In genomic region chrX:18160734-18161442, GRCm38 (mm10) we compare ENCODE assay signal across 10 mouse cellular contexts. TPM values are rescaled to one million over a fixed set of nuclear protein-coding genes. Genes with fewer than 3 reads are reported as not detected.
DNase-seq lines count a peak whose midpoint lies in the region; ATAC-seq and TF ChIP-seq lines count a peak whose summit lies in the region.
"Had no signal": no experiment of that assay in that cellular context is flagged by ENCODE, and none has a peak within 500 bp of the region (broad histone marks: within the 10 kb centered on the region; RNA-seq: fewer than 3 reads in every experiment).

No protein-coding gene starts in this region.

- peak; percentile 16 for DNase-seq in adrenal gland, adult 2 months
- DNase-seq in adrenal gland, adult 18-20 months (ENCODE audit: low spot score in 2 of 2) = no peak
- no peak for DNase-seq in liver, postnatal 0 days
- no peak for DNase-seq in frontal cortex, postnatal 25 days (ENCODE audit: low spot score in 2 of 2)
- DNase-seq in left cerebral cortex, adult 8-10 months (ENCODE audit: low spot score in 2 of 2) = no peak
- DNase-seq: kidney, adult 2 months; spleen, adult 18-20 months had no signal

- TF ChIP-seq CTCF in intestine, postnatal 0 days (IDR thresholded peaks at IDR 0.05; ENCODE audit: low read depth) = no peak
- TF ChIP-seq CTCF in liver, postnatal 0 days (IDR thresholded peaks at IDR 0.05; ENCODE audit: low read depth) = no peak

- H3K27ac ChIP-seq in intestine, postnatal 0 days (ENCODE audit: low read depth, low read length) = no peak overlapping the region
- H3K27ac ChIP-seq in intestine, embryonic 15.5 days = no peak overlapping the region
- no peak overlapping the region for H3K27ac ChIP-seq in embryonic facial prominence, embryonic 12.5 days
- no peak overlapping the region for H3K27ac ChIP-seq in liver, postnatal 0 days (ENCODE audit: low read depth)

- TF ChIP-seq EP300 in liver, postnatal 0 days (IDR thresholded peaks at IDR 0.05; ENCODE audit: low read depth) = no peak

- H3K4me1 ChIP-seq in intestine, postnatal 0 days (replicated peaks; ENCODE audit: control insufficient read depth, insufficient read depth, low read length) = no peaks in the 10 kb centered on the region
- H3K4me1 ChIP-seq in intestine, embryonic 15.5 days (replicated peaks) = no peaks in the 10 kb centered on the region
- H3K4me1 ChIP-seq in embryonic facial prominence, embryonic 12.5 days = no peaks in the 10 kb centered on the region
- peaks cover 3% of the 10 kb centered on the region; the same call in 1 of the 2 replicates for H3K4me1 ChIP-seq in liver, postnatal 0 days (ENCODE audit: insufficient read depth)

- H3K27me3 ChIP-seq in intestine, postnatal 0 days (replicated peaks; ENCODE audit: control insufficient read depth, insufficient read depth, low read length) = no peaks in the 10 kb centered on the region
- no peaks in the 10 kb centered on the region for H3K27me3 ChIP-seq in intestine, embryonic 15.5 days (replicated peaks)
- no peaks in the 10 kb centered on the region for H3K27me3 ChIP-seq in embryonic facial prominence, embryonic 12.5 days
- no peaks in the 10 kb centered on the region for H3K27me3 ChIP-seq in liver, postnatal 0 days (ENCODE audit: insufficient read depth, low read length)

- H3K36me3 ChIP-seq in intestine, postnatal 0 days (ENCODE audit: control insufficient read depth, insufficient read depth) = no peaks in the 10 kb centered on the region
- H3K36me3 ChIP-seq in intestine, embryonic 15.5 days = no peaks in the 10 kb centered on the region
- H3K36me3 ChIP-seq in embryonic facial prominence, embryonic 12.5 days = no peaks in the 10 kb centered on the region
- H3K36me3 ChIP-seq in liver, postnatal 0 days (replicated peaks; ENCODE audit: insufficient read depth, low read length) = no peaks in the 10 kb centered on the region

- ATAC-seq in intestine, postnatal 0 days = no peak
- ATAC-seq in intestine, embryonic 15.5 days = no peak
- no peak for ATAC-seq in embryonic facial prominence, embryonic 12.5 days (ENCODE audit: insufficient number of reproducible peaks, insufficient read depth, low FRiP score, low TSS enrichment)
- ATAC-seq in liver, postnatal 0 days = no peak

- H3K4me3 ChIP-seq in intestine, postnatal 0 days (ENCODE audit: low read depth, low read length) = no peak overlapping the region
- H3K4me3 ChIP-seq in intestine, embryonic 15.5 days (replicated peaks) = no peak overlapping the region
- no peak overlapping the region for H3K4me3 ChIP-seq in embryonic facial prominence, embryonic 12.5 days
- H3K4me3 ChIP-seq in liver, postnatal 0 days (ENCODE audit: low read depth, low read length) = no peak overlapping the region

- no peaks in the 10 kb centered on the region for H3K9me3 ChIP-seq in intestine, postnatal 0 days (ENCODE audit: control insufficient read depth)
- no peaks in the 10 kb centered on the region for H3K9me3 ChIP-seq in intestine, embryonic 15.5 days
- no peaks in the 10 kb centered on the region for H3K9me3 ChIP-seq in embryonic facial prominence, embryonic 12.5 days
- H3K9me3 ChIP-seq in liver, postnatal 0 days (ENCODE audit: low read length) = no peaks in the 10 kb centered on the region

- 73% methylated on average over 4 of the region's 4 CpGs for WGBS in intestine, postnatal 0 days
- WGBS in intestine, embryonic 15.5 days = 67% methylated on average over 4 of the region's 4 CpGs
- WGBS in embryonic facial prominence, embryonic 12.5 days = 70% methylated on average over 4 of the region's 4 CpGs
- WGBS in liver, postnatal 0 days (ENCODE audit: insufficient replicate concordance) = 53% methylated on average over 4 of the region's 4 CpGs

- H3K4me2 ChIP-seq in intestine, postnatal 0 days (replicated peaks; ENCODE audit: low read depth) = peak overlapping the region; percentile 78; the same call in 1 of the 2 replicates
- no peak overlapping the region for H3K4me2 ChIP-seq in intestine, embryonic 15.5 days (replicated peaks)
- peak overlapping the region; percentile 54 for H3K4me2 ChIP-seq in embryonic facial prominence, embryonic 12.5 days (replicated peaks)
- peak overlapping the region; percentile 91; the same call in 1 of the 2 replicates for H3K4me2 ChIP-seq in liver, postnatal 0 days (ENCODE audit: low read depth, low read length)

- no peak overlapping the region for H3K9ac ChIP-seq in intestine, postnatal 0 days (ENCODE audit: low read depth, low read length)
- H3K9ac ChIP-seq in intestine, embryonic 15.5 days = no peak overlapping the region
- H3K9ac ChIP-seq in embryonic facial prominence, embryonic 12.5 days = no peak overlapping the region
- no peak overlapping the region for H3K9ac ChIP-seq in liver, postnatal 0 days (replicated peaks)

RNA-seq across cellular contexts. Expression of gene Kdm6a, which starts 1.5 kb away (rescaled TPM):
- 10 to 100 TPM; 37.1 to 56.2 TPM for total RNA-seq in adrenal gland, adult 2 months (2021)
- polyA plus RNA-seq in adrenal gland, adult 2 months (2012; rRNA removed) = 14.9 and 15.7 TPM in 2 replicates
- 10 to 100 TPM; 26.7 to 55.5 TPM for total RNA-seq in adrenal gland, adult 18-20 months (2021)
- polyA plus RNA-seq in intestine, postnatal 0 days (2015; fragmentation: Nextera tagmentation; extraction: Ambion mirVana) = 9.5 and 10.6 TPM in 2 replicates
- 14.4 and 17.3 TPM in 2 replicates for polyA plus RNA-seq in intestine, embryonic 15.5 days (2015; fragmentation: Nextera tagmentation; extraction: Ambion mirVana)
- 28.3 and 30.2 TPM in 2 replicates for polyA plus RNA-seq in embryonic facial prominence, embryonic 12.5 days (2016; fragmentation: Nextera tagmentation; extraction: Ambion mirVana)
- polyA plus RNA-seq in liver, postnatal 0 days (2015; fragmentation: Nextera tagmentation; extraction: Ambion mirVana) = 9.2 and 9.4 TPM in 2 replicates
- 10 to 100 TPM; 43.9 to 64.7 (median 52.9) TPM for total RNA-seq in left cerebral cortex, adult 8-10 months (2022)

RNA-seq across cellular contexts. Expression of gene Dusp21, which starts 15.2 kb away (rescaled TPM):
- total RNA-seq in adrenal gland, adult 2 months (2021) = not detected
- not detected in 2 replicates for polyA plus RNA-seq in adrenal gland, adult 2 months (2012; rRNA removed)
- total RNA-seq in adrenal gland, adult 18-20 months (2021) = not detected
- not detected in 2 replicates for polyA plus RNA-seq in intestine, postnatal 0 days (2015; fragmentation: Nextera tagmentation; extraction: Ambion mirVana)
- polyA plus RNA-seq in intestine, embryonic 15.5 days (2015; fragmentation: Nextera tagmentation; extraction: Ambion mirVana) = not detected in 2 replicates
- not detected in 2 replicates for polyA plus RNA-seq in embryonic facial prominence, embryonic 12.5 days (2016; fragmentation: Nextera tagmentation; extraction: Ambion mirVana)
- polyA plus RNA-seq in liver, postnatal 0 days (2015; fragmentation: Nextera tagmentation; extraction: Ambion mirVana) = not detected in 2 replicates
- not detected for total RNA-seq in left cerebral cortex, adult 8-10 months (2022)
- polyA plus RNA-seq: kidney, adult 2 months had no signal
